In the genomic region with DNA sequence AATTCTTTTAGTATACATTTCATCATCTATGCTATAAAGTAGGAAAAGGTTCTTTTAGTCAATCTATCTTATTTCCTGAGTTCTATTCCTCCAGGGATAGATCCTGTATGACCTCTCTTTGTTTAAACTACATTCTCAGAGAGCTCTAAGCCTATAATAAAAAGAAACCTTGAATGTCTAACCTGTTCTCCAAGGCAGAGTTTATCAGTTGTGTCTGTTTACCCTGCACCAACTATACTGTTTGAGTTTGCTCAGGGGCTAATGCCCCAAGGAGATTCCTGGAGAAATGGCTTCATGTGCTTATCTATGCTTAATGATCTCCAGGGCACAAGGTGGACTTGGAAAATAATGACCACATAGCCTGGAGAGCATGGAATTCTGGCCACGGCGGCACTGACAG, we compare ENCODE assay signal across 31 mouse cellular contexts. TPM values are rescaled to one million over a fixed set of nuclear protein-coding genes. Genes with fewer than 3 reads are reported as not detected.
"Had no signal": no experiment of that assay in that cellular context is flagged by ENCODE, and none has a peak within 500 bp of the region (broad histone marks: within the 10 kb centered on the region; RNA-seq: fewer than 3 reads in every experiment).

No protein-coding gene starts in this region.

- H3K9ac ChIP-seq: liver, embryonic 12.5 days; liver, embryonic 15.5 days; lung, embryonic 15.5 days had no signal

- DNase-seq: kidney, adult 18-20 months; kidney, adult 9 months; kidney, postnatal 14 days; layer of hippocampus, adult 9-11 months; lung, adult 18-20 months; lung, postnatal 10 days; lung, postnatal 36 days; midbrain, embryonic 14.5 days; right cerebral cortex, adult 18-20 months; right cerebral cortex, postnatal 14 days; right cerebral cortex, postnatal 4 days; spleen, adult 18-20 months; thymus, adult 2 months; thymus, postnatal 14 days; thymus, postnatal 4 days had no signal

- H3K9me3 ChIP-seq: liver, embryonic 12.5 days; liver, embryonic 15.5 days; lung, embryonic 15.5 days had no signal

- H3K4me2 ChIP-seq: liver, embryonic 12.5 days; liver, embryonic 15.5 days; lung, embryonic 15.5 days; midbrain, embryonic 11.5 days had no signal

- H3K4me1 ChIP-seq: liver, embryonic 15.5 days had no signal

- H3K27ac ChIP-seq: layer of hippocampus, adult 2 months; liver, embryonic 12.5 days; liver, embryonic 15.5 days; lung, embryonic 15.5 days had no signal

- H3K27me3 ChIP-seq: liver, embryonic 12.5 days; liver, embryonic 15.5 days; lung, embryonic 15.5 days had no signal

- ATAC-seq: liver, embryonic 12.5 days had no signal

- H3K4me3 ChIP-seq: layer of hippocampus, adult 2 months; liver, embryonic 12.5 days; liver, embryonic 15.5 days; lung, embryonic 15.5 days; megakaryocyte, embryonic 14.5 days had no signal

- H3K36me3 ChIP-seq: liver, embryonic 12.5 days; liver, embryonic 15.5 days; lung, embryonic 15.5 days had no signal

RNA-seq across cellular contexts. Expression of gene Fam183b, which starts 2.6 kb away (rescaled TPM):
- polyA plus RNA-seq: limb, embryonic 11.5 days; limb, embryonic 14.5 days; liver, embryonic 15.5 days had no signal

RNA-seq across cellular contexts. Expression of gene Olfr313, which starts 10.4 kb away (rescaled TPM):
- total RNA-seq: layer of hippocampus, adult 2 months; layer of hippocampus, postnatal 25 days; left cerebral cortex, adult 18-20 months; left cerebral cortex, postnatal 25 days; midbrain, postnatal 0 days had no signal
- polyA plus RNA-seq: kidney, embryonic 16.5 days; large intestine, adult 2 months; limb, embryonic 11.5 days; limb, embryonic 14.5 days; liver, embryonic 12.5 days; liver, embryonic 15.5 days; lung, embryonic 15.5 days; midbrain, embryonic 11.5 days; midbrain, embryonic 14.5 days; midbrain, postnatal 0 days; neural tube, embryonic 11.5 days; neural tube, embryonic 14.5 days; thymus, adult 2 months had no signal

RNA-seq across cellular contexts. Expression of gene Olfr314, which starts 21.6 kb away (rescaled TPM):
- total RNA-seq: layer of hippocampus, adult 2 months; layer of hippocampus, postnatal 25 days; left cerebral cortex, adult 18-20 months; left cerebral cortex, postnatal 25 days; midbrain, postnatal 0 days had no signal
- polyA plus RNA-seq: kidney, embryonic 16.5 days; large intestine, adult 2 months; limb, embryonic 11.5 days; limb, embryonic 14.5 days; liver, embryonic 12.5 days; liver, embryonic 15.5 days; lung, embryonic 15.5 days; midbrain, embryonic 11.5 days; midbrain, embryonic 14.5 days; midbrain, postnatal 0 days; neural tube, embryonic 11.5 days; neural tube, embryonic 14.5 days; thymus, adult 2 months had no signal

RNA-seq across cellular contexts. Expression of gene Olfr312, which starts 24.6 kb away (rescaled TPM):
- total RNA-seq: layer of hippocampus, adult 2 months; layer of hippocampus, postnatal 25 days; left cerebral cortex, adult 18-20 months; left cerebral cortex, postnatal 25 days; midbrain, postnatal 0 days had no signal
- polyA plus RNA-seq: kidney, embryonic 16.5 days; large intestine, adult 2 months; limb, embryonic 11.5 days; limb, embryonic 14.5 days; liver, embryonic 12.5 days; liver, embryonic 15.5 days; lung, embryonic 15.5 days; midbrain, embryonic 11.5 days; midbrain, embryonic 14.5 days; midbrain, postnatal 0 days; neural tube, embryonic 11.5 days; neural tube, embryonic 14.5 days; thymus, adult 2 months had no signal

RNA-seq across cellular contexts. Expression of gene Olfr315, which starts 31.4 kb away (rescaled TPM):
- total RNA-seq: layer of hippocampus, adult 2 months; layer of hippocampus, postnatal 25 days; left cerebral cortex, adult 18-20 months; left cerebral cortex, postnatal 25 days; midbrain, postnatal 0 days had no signal
- polyA plus RNA-seq: kidney, embryonic 16.5 days; large intestine, adult 2 months; limb, embryonic 11.5 days; limb, embryonic 14.5 days; liver, embryonic 12.5 days; liver, embryonic 15.5 days; lung, embryonic 15.5 days; midbrain, embryonic 11.5 days; midbrain, embryonic 14.5 days; midbrain, postnatal 0 days; neural tube, embryonic 11.5 days; neural tube, embryonic 14.5 days had no signal
